Comparison of ENCODE assay signal across 8 mouse cellular contexts in the genomic region with DNA sequence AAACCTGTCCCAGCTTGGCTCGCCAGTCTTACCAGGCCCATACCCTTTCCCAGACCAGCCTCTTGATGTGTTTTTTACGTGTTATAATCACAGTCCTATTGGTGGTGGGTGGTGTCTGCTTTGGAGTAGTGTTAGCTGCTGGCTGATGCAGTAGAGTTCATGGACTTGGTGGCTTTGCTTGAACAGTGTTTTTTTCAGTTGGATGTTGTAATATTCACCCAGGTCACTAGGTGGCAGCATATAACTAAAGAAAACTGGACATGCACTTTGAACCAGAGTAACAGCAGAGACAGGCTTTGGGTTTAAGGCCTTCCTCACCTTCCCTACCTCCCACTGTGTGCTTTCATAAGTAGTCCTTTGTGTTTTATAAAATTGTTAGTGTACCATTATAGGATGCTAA. TPM values are rescaled to one million over a fixed set of nuclear protein-coding genes. Genes with fewer than 3 reads are reported as not detected.
DNase-seq lines count a peak whose midpoint lies in the region; ATAC-seq and TF ChIP-seq lines count a peak whose summit lies in the region.

No protein-coding gene starts in this region.

- no peaks in the 10 kb centered on the region; the same call in none of the 2 replicates for H3K36me3 ChIP-seq in heart, adult 2 months (ENCODE audit: control insufficient read depth, insufficient read depth, low read length)
- peaks cover 0 to 26% of the 10 kb centered on the region in 2 experiments; a peak in 2 of 4 replicates for H3K36me3 ChIP-seq in MEL (ENCODE audit: control insufficient read depth in 1 of 2, insufficient read depth in 2 of 2, low read length in 2 of 2)
- H3K36me3 ChIP-seq in hindbrain, embryonic 14.5 days (replicated peaks; ENCODE audit: control insufficient read depth, insufficient read depth) = peaks cover 90% of the 10 kb centered on the region
- peaks cover 96% of the 10 kb centered on the region for H3K36me3 ChIP-seq in midbrain, embryonic 10.5 days
- H3K36me3 ChIP-seq in stomach, embryonic 16.5 days (ENCODE audit: control insufficient read depth, insufficient read depth, low read length) = peaks cover 15% of the 10 kb centered on the region; the same call in 1 of the 2 replicates

- H3K9ac ChIP-seq in heart, adult 2 months (ENCODE audit: low read depth, low read length) = no peak overlapping the region
- H3K9ac ChIP-seq in MEL (ENCODE audit: control insufficient read depth, low read depth, low read length, poor library complexity, severe bottlenecking) = no peak overlapping the region
- no peak overlapping the region for H3K9ac ChIP-seq in hindbrain, embryonic 14.5 days
- no peak overlapping the region for H3K9ac ChIP-seq in stomach, embryonic 16.5 days (ENCODE audit: low read length)

- 49% methylated on average over 2 of the region's 2 CpGs for WGBS in heart, adult 2 months
- WGBS in hindbrain, embryonic 14.5 days = 47% methylated on average over 2 of the region's 2 CpGs
- 52% methylated on average over 2 of the region's 2 CpGs for WGBS in midbrain, embryonic 10.5 days
- 48% methylated on average over 2 of the region's 2 CpGs for WGBS in stomach, embryonic 16.5 days

- H3K27ac ChIP-seq in heart, adult 2 months = no peak overlapping the region
- H3K27ac ChIP-seq in MEL (ENCODE audit: control insufficient read depth, low read depth, low read length) = no peak overlapping the region
- H3K27ac ChIP-seq in hindbrain, embryonic 14.5 days = no peak overlapping the region
- no peak overlapping the region for H3K27ac ChIP-seq in midbrain, embryonic 10.5 days (replicated peaks)
- H3K27ac ChIP-seq in stomach, embryonic 16.5 days (ENCODE audit: low read length) = no peak overlapping the region

- no peaks in the 10 kb centered on the region; the same call in 1 of the 2 replicates for H3K4me1 ChIP-seq in heart, adult 2 months (ENCODE audit: control insufficient read depth, insufficient read depth, low read length)
- H3K4me1 ChIP-seq in MEL (ENCODE audit: control insufficient read depth in 1 of 2, insufficient read depth in 2 of 2, low read length in 2 of 2) = no peaks in the 10 kb centered on the region
- no peaks in the 10 kb centered on the region for H3K4me1 ChIP-seq in hindbrain, embryonic 14.5 days (replicated peaks; ENCODE audit: control insufficient read depth, insufficient read depth, low read length)
- H3K4me1 ChIP-seq in midbrain, embryonic 10.5 days = no peaks in the 10 kb centered on the region
- no peaks in the 10 kb centered on the region for H3K4me1 ChIP-seq in stomach, embryonic 16.5 days (ENCODE audit: control insufficient read depth, insufficient read depth, low read length)

- no peak overlapping the region for H3K4me3 ChIP-seq in heart, adult 2 months
- H3K4me3 ChIP-seq in MEL (ENCODE audit: control insufficient read depth in 1 of 2, insufficient read depth in 1 of 2, low read depth in 2 of 2, low read length in 2 of 2) = no peak overlapping the region
- no peak overlapping the region for H3K4me3 ChIP-seq in hindbrain, embryonic 14.5 days (replicated peaks; ENCODE audit: low read length)
- H3K4me3 ChIP-seq in midbrain, embryonic 10.5 days = no peak overlapping the region
- H3K4me3 ChIP-seq in stomach, embryonic 16.5 days (replicated peaks; ENCODE audit: low read length) = no peak overlapping the region

- intact Hi-C loops in heart, adult 2 months (cut with DNase I) = loop anchor here (1.0 to 2.0 kb wide), 3 partner anchors 73 to 430 kb away; no protein-coding TSS in a partner anchor

- TF ChIP-seq CTCF in heart, adult 2 months (IDR thresholded peaks at IDR 0.05) = peak; percentile 84
- peak; percentile 41 to 75 (median 71) for TF ChIP-seq CTCF in MEL (IDR thresholded peaks at IDR 0.05 in 2 of 3, conservative IDR thresholded peaks at IDR 0.05 in 1 of 3; ENCODE audit: control insufficient read depth in 1 of 3, insufficient read depth in 1 of 3, low read depth in 2 of 3, low read length in 3 of 3, poor library complexity in 1 of 3, severe bottlenecking in 1 of 3)

- TF ChIP-seq RAD21 in MEL (IDR thresholded peaks at IDR 0.05; ENCODE audit: low read depth, low read length) = peak; percentile 61

- ATAC-seq in common myeloid progenitor, adult 5-6 weeks (replicated peaks; ENCODE audit: low read depth, poor library complexity, severe bottlenecking) = peak; percentile 87
- ATAC-seq in hindbrain, embryonic 14.5 days (ENCODE audit: low FRiP score) = peak; percentile 53; the same call in 1 of the 2 replicates
- ATAC-seq in stomach, embryonic 16.5 days (ENCODE audit: insufficient read depth, low FRiP score) = 0 out of 2 replicates have a peak, but pooled peaks have one; percentile 37

- H3K79me2 ChIP-seq in heart, adult 2 months (replicated peaks; ENCODE audit: control insufficient read depth, insufficient read depth, low read length) = no peaks in the 10 kb centered on the region
- no peaks in the 10 kb centered on the region for H3K79me2 ChIP-seq in MEL (ENCODE audit: control insufficient read depth, insufficient read depth, low read length, poor library complexity)

- TF ChIP-seq EP300 in heart, adult 2 months (IDR thresholded peaks at IDR 0.05; ENCODE audit: insufficient read depth, low read depth, low read length) = no peak
- TF ChIP-seq EP300 in MEL (IDR thresholded peaks at IDR 0.05; ENCODE audit: low read depth in 1 of 2, low read length in 2 of 2) = no peak

- H3K4me2 ChIP-seq in hindbrain, embryonic 14.5 days (replicated peaks) = no peak overlapping the region
- no peak overlapping the region for H3K4me2 ChIP-seq in stomach, embryonic 16.5 days (ENCODE audit: low read depth, low read length)

- no peaks in the 10 kb centered on the region for H3K27me3 ChIP-seq in heart, adult 2 months (ENCODE audit: control insufficient read depth, insufficient read depth, low read length)
- no peaks in the 10 kb centered on the region for H3K27me3 ChIP-seq in MEL (ENCODE audit: control insufficient read depth in 1 of 2, insufficient read depth in 2 of 2, low read length in 2 of 2)
- H3K27me3 ChIP-seq in hindbrain, embryonic 14.5 days (ENCODE audit: control insufficient read depth, insufficient read depth, low read length) = no peaks in the 10 kb centered on the region
- no peaks in the 10 kb centered on the region for H3K27me3 ChIP-seq in midbrain, embryonic 10.5 days (ENCODE audit: low read depth, poor library complexity, severe bottlenecking)
- no peaks in the 10 kb centered on the region for H3K27me3 ChIP-seq in stomach, embryonic 16.5 days (ENCODE audit: control insufficient read depth, insufficient read depth, low read length)

- DNase-seq in heart, adult 2 months = no peak
- no peak for DNase-seq in heart, adult 11 months
- DNase-seq in MEL (ENCODE audit: low read depth, low spot score) = peak; percentile 77
- DNase-seq in hindbrain, embryonic 14.5 days (ENCODE audit: low spot score) = peak; percentile 87
- peak; percentile 55 for DNase-seq in left cerebral cortex, adult 11 months (ENCODE audit: low spot score)
- peak; percentile 26 for DNase-seq in midbrain, embryonic 10.5 days (ENCODE audit: low spot score)

- H3K9me3 ChIP-seq in MEL (replicated peaks; ENCODE audit: insufficient read depth, low read length) = no peaks in the 10 kb centered on the region
- H3K9me3 ChIP-seq in hindbrain, embryonic 14.5 days (ENCODE audit: control insufficient read depth, low read length) = no peaks in the 10 kb centered on the region
- H3K9me3 ChIP-seq in midbrain, embryonic 10.5 days (replicated peaks) = no peaks in the 10 kb centered on the region
- H3K9me3 ChIP-seq in stomach, embryonic 16.5 days (replicated peaks; ENCODE audit: control insufficient read depth, low read length) = no peaks in the 10 kb centered on the region

- TF ChIP-seq POLR2A in heart, adult 2 months (IDR thresholded peaks at IDR 0.05; ENCODE audit: insufficient read depth, low read depth, low read length) = no peak
- TF ChIP-seq POLR2A in MEL (IDR thresholded peaks at IDR 0.05; ENCODE audit: control insufficient read depth in 1 of 2, insufficient read depth in 1 of 2, low read depth in 1 of 2, low read length in 2 of 2, poor library complexity in 1 of 2) = no peak

TF ChIP-seq in MEL, 35 proteins besides CTCF, POLR2A, EP300 and RAD21 (continues in another document):
- TF ChIP-seq ZC3H11A (IDR thresholded peaks at IDR 0.05; ENCODE audit: low read depth, low read length) = peak; percentile 41
- TF ChIP-seq NRF1 (IDR thresholded peaks at IDR 0.05; ENCODE audit: insufficient read depth, low read depth, low read length, poor library complexity, severe bottlenecking) = no peak

RNA-seq across cellular contexts. Expression of a gene that starts 17.2 kb away (rescaled TPM):
- 10 to 100 TPM; 14.8 to 15.3 TPM for total RNA-seq in heart, adult 2 months (2021)
- 5.3 and 7.2 TPM in 2 replicates for polyA plus RNA-seq in heart, adult 2 months (2012; rRNA removed)
- total RNA-seq in MEL (2012; rRNA removed) = 30.1 and 34.7 TPM in 2 replicates
- polyA plus RNA-seq in MEL (2012; ENCODE audit: insufficient read depth in 1 of 2, insufficient read length in 2 of 2, low read depth in 1 of 2, low replicate concordance in 2 of 2, missing spikeins in 1 of 2) = 10 to 100 TPM; 30.5 to 86.3 TPM
- total RNA-seq in common myeloid progenitor, adult 5-6 weeks (2017) = 91.6 and 100 TPM in 2 replicates
- 42.5 and 43.7 TPM in 2 replicates for polyA plus RNA-seq in hindbrain, embryonic 14.5 days (2014; fragmentation: Nextera tagmentation; extraction: Ambion mirVana)
- polyA plus RNA-seq in midbrain, embryonic 10.5 days (2016; fragmentation: Nextera tagmentation; extraction: Ambion mirVana) = 41.5 and 43.8 TPM in 2 replicates
- polyA plus RNA-seq in stomach, embryonic 16.5 days (2015; fragmentation: Nextera tagmentation; extraction: Ambion mirVana) = 38.2 and 39.2 TPM in 2 replicates

RNA-seq across cellular contexts. Expression of a gene that starts 17.3 kb away (rescaled TPM):
- total RNA-seq in heart, adult 2 months (2021) = 100 to 1,000 TPM in 1 of 2 experiments, 10 to 100 TPM in 1; 94.5 to 123 TPM
- 39.6 and 65.7 TPM in 2 replicates for polyA plus RNA-seq in heart, adult 2 months (2012; rRNA removed)
- total RNA-seq in MEL (2012; rRNA removed) = 9.2 and 9.7 TPM in 2 replicates
- polyA plus RNA-seq in MEL (2012; ENCODE audit: insufficient read depth in 1 of 2, insufficient read length in 2 of 2, low read depth in 1 of 2, low replicate concordance in 2 of 2, missing spikeins in 1 of 2) = 10 to 100 TPM in 1 of 2 experiments, not detected in 1; 13.8 TPM
- 51.2 and 67.1 TPM in 2 replicates for total RNA-seq in common myeloid progenitor, adult 5-6 weeks (2017)
- 54.7 and 61.7 TPM in 2 replicates for polyA plus RNA-seq in hindbrain, embryonic 14.5 days (2014; fragmentation: Nextera tagmentation; extraction: Ambion mirVana)
- 54.0 and 54.6 TPM in 2 replicates for polyA plus RNA-seq in midbrain, embryonic 10.5 days (2016; fragmentation: Nextera tagmentation; extraction: Ambion mirVana)
- 81.7 and 90.5 TPM in 2 replicates for polyA plus RNA-seq in stomach, embryonic 16.5 days (2015; fragmentation: Nextera tagmentation; extraction: Ambion mirVana)

RNA-seq across cellular contexts. Expression of a gene that starts 22.3 kb away (rescaled TPM):
- total RNA-seq in heart, adult 2 months (2021) = under 1 TPM; 0.21 to 0.32 TPM
- polyA plus RNA-seq in heart, adult 2 months (2012; rRNA removed) = 0.35 and 0.50 TPM in 2 replicates
- total RNA-seq in MEL (2012; rRNA removed) = not detected in 2 replicates
- not detected for polyA plus RNA-seq in MEL (2012; ENCODE audit: insufficient read depth in 1 of 2, insufficient read length in 2 of 2, low read depth in 1 of 2, low replicate concordance in 2 of 2, missing spikeins in 1 of 2)
- total RNA-seq in common myeloid progenitor, adult 5-6 weeks (2017) = 0.44 and 0.64 TPM in 2 replicates
- polyA plus RNA-seq in hindbrain, embryonic 14.5 days (2014; fragmentation: Nextera tagmentation; extraction: Ambion mirVana) = 0.14 and 0.25 TPM in 2 replicates
- polyA plus RNA-seq in midbrain, embryonic 10.5 days (2016; fragmentation: Nextera tagmentation; extraction: Ambion mirVana) = 0.02 TPM in 1 of 2 replicates, not detected in the other
- polyA plus RNA-seq in stomach, embryonic 16.5 days (2015; fragmentation: Nextera tagmentation; extraction: Ambion mirVana) = 0.43 and 0.52 TPM in 2 replicates

Comparison
In these comparisons a context has a peak if more than half of its experiments do, and no peak if none do; other contexts are left out.
1. DNase-seq: peak in MEL (single experiment), hindbrain, embryonic 14.5 days (single experiment), left cerebral cortex, adult 11 months (single experiment) and midbrain, embryonic 10.5 days (single experiment); none in heart, adult 2 months (0 of 2) and heart, adult 11 months (single experiment).
2. ATAC-seq: peak in every context shown above with its lines; median percentile 87 in common myeloid progenitor, adult 5-6 weeks; 53 in hindbrain, embryonic 14.5 days; 37 in stomach, embryonic 16.5 days.